ENCODE assay signal across 7 mouse cellular contexts in the genomic region with DNA sequence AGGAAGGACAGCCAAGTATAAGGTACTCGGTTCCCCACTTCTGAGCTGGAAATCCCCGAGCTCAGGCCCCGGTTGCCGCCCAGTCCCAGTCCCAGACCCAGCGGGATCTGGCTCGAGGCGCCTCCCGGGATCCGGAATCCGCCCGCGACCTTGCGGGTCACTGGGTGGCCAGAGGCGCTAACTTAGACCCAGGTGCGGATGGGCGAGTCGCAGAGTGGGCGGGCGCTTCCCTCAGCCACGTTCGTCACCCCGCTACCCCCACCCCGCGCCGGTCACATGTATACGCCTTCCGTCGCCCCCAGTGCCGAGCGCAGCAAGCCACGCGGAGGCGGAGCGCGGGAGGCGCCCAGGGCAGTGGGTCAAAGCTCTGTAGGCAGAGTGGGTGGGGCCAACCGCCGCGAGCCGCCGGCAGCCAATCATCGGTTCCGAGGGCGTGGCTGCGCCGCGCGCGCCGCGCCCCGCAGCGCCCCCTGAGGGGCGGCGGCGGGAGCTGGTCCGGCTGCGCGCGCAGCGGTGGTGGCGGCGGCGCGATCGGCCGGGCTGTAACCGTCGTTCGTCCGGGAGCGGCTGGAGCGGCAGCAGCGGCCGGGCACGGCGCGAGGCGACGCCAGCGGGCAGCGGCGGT. TPM values are rescaled to one million over a fixed set of nuclear protein-coding genes. Genes with fewer than 3 reads are reported as not detected.
A peak's percentile ranks its signal among the peaks of the same experiment; 100 is the strongest.
DNase-seq lines count a peak whose midpoint lies in the region; ATAC-seq lines count a peak whose summit lies in the region.

No protein-coding gene starts in this region.

- H3K9me3 ChIP-seq in intestine, embryonic 16.5 days (ENCODE audit: control insufficient read depth, low read length): no peaks in the 10 kb centered on the region
- H3K9me3 ChIP-seq in midbrain, embryonic 11.5 days (ENCODE audit: control insufficient read depth, low read length): no peaks in the 10 kb centered on the region

- H3K4me3 ChIP-seq in intestine, embryonic 16.5 days (ENCODE audit: low read length): peak overlapping the region; percentile 87
- peak overlapping the region; percentile 94 for H3K4me3 ChIP-seq in midbrain, embryonic 11.5 days (ENCODE audit: low read depth, low read length)

- peaks cover 33% of the 10 kb centered on the region for H3K4me1 ChIP-seq in intestine, embryonic 16.5 days (ENCODE audit: control insufficient read depth, insufficient read depth, low read length)
- peaks cover 18% of the 10 kb centered on the region for H3K4me1 ChIP-seq in midbrain, embryonic 11.5 days (ENCODE audit: control insufficient read depth, insufficient read depth, low read length)

- peak; percentile 96 for DNase-seq in adrenal gland, adult 18-20 months (ENCODE audit: low spot score in 2 of 2)
- DNase-seq in embryo, embryonic 11 days: peak; percentile 98
- DNase-seq in gastrocnemius, postnatal 36 days: peak; percentile 92 to 95
- peak; percentile 89 to 92 for DNase-seq in left cerebral cortex, postnatal 36 days (ENCODE audit: low spot score in 2 of 2)
- DNase-seq in midbrain, embryonic 11.5 days (ENCODE audit: low spot score, missing footprints): peak; percentile 99
- peak; percentile 97 for DNase-seq in skeletal muscle tissue, adult 2 months (ENCODE audit: low read depth, low spot score)

- H3K27ac ChIP-seq in intestine, embryonic 16.5 days (ENCODE audit: low read length): peak overlapping the region; percentile 97
- peak overlapping the region; percentile 90 for H3K27ac ChIP-seq in midbrain, embryonic 11.5 days (ENCODE audit: low read depth, low read length)

- ATAC-seq in intestine, embryonic 16.5 days: peak; percentile 97
- peak; percentile 97 for ATAC-seq in midbrain, embryonic 11.5 days (ENCODE audit: low FRiP score)

- H3K4me2 ChIP-seq in intestine, embryonic 16.5 days (ENCODE audit: low read depth, low read length): peak overlapping the region; percentile 64
- H3K4me2 ChIP-seq in midbrain, embryonic 11.5 days: peak overlapping the region; percentile 72

- under 1% methylated on average over 69 of the region's 83 CpGs for WGBS in intestine, embryonic 16.5 days
- WGBS in midbrain, embryonic 11.5 days: under 1% methylated on average over 66 of the region's 83 CpGs

- H3K27me3 ChIP-seq in intestine, embryonic 16.5 days (replicated peaks; ENCODE audit: control insufficient read depth, insufficient read depth, low read length): no peaks in the 10 kb centered on the region
- no peaks in the 10 kb centered on the region for H3K27me3 ChIP-seq in midbrain, embryonic 11.5 days (ENCODE audit: control insufficient read depth, insufficient read depth, low read length)

- no peaks in the 10 kb centered on the region for H3K36me3 ChIP-seq in intestine, embryonic 16.5 days (ENCODE audit: control insufficient read depth, insufficient read depth, low read length)
- H3K36me3 ChIP-seq in midbrain, embryonic 11.5 days (ENCODE audit: control insufficient read depth, insufficient read depth, low read length): no peaks in the 10 kb centered on the region

- H3K9ac ChIP-seq in intestine, embryonic 16.5 days (ENCODE audit: low read depth, low read length): peak overlapping the region; percentile 96
- peak overlapping the region; percentile 94 for H3K9ac ChIP-seq in midbrain, embryonic 11.5 days (ENCODE audit: low read length)

- intact Hi-C loops in gastrocnemius, postnatal 36 days (cut with DNase I): loop anchor here (2.0 kb wide), 1 partner anchor 25 kb away; no protein-coding TSS in a partner anchor
- intact Hi-C loops in left cerebral cortex, postnatal 36 days (cut with DNase I): loop anchor here (5.0 kb wide), 2 partner anchors 57 to 123 kb away; a partner anchor contains a TSS

RNA-seq across cellular contexts. Expression of a gene that starts 8.8 kb away (rescaled TPM):
- total RNA-seq in adrenal gland, adult 18-20 months (2021): 100 to 1,000 TPM; 291 to 386 TPM
- 100 to 1,000 TPM; 615 to 657 TPM for total RNA-seq in gastrocnemius, postnatal 36 days (2021)
- polyA plus RNA-seq in intestine, embryonic 16.5 days (2015; fragmentation: Nextera tagmentation; extraction: Ambion mirVana): 277 and 289 TPM in 2 replicates
- 100 to 1,000 TPM; 119 to 127 TPM for total RNA-seq in left cerebral cortex, postnatal 36 days (2021)
- 368 TPM in 2 replicates for polyA plus RNA-seq in midbrain, embryonic 11.5 days (2014; fragmentation: Nextera tagmentation; extraction: Ambion mirVana)

Comparison
In these comparisons a context has a peak if more than half of its experiments do, and no peak if none do; other contexts are left out.
1. Peak in every context shown above with its lines: DNase-seq, ATAC-seq, H3K4me3 ChIP-seq and H3K27ac ChIP-seq.